Mouse (Mus musculus) frontal cortex, adult (tissue): ENCODE measurements around the gene Arhgap30.

Experiments
- ATAC-seq: cut with Nextera tagmentation; 2 replicates; pipeline ENCODE4 v1.9.2; 2017; ENCODE audit warnings: mild to moderate bottlenecking, moderate library complexity, mixed read lengths; ENCODE audit not compliant: low TSS enrichment

Gene Arhgap30

DNA sequence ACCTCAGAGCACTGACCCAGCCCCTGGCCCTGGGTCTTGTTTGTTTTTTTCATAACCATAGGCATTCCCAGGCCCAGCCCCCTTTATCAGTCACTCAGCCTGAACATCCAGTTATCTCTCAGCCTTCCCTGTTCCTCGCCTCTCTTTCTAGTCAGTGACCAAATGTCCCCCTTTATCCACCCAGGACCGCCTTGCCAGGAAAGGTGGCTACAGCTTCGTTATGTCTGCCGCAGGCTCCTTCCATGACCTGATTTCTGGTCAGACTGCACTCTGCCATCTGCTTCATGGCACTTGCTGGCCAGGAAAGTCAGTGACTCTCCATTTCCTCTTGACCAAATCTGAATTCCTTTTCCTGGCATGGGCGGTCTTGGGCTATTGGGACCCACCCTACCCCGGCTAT lies 10.5 kb upstream of the Arhgap30 start:
- ATAC-seq: no peak

DNA sequence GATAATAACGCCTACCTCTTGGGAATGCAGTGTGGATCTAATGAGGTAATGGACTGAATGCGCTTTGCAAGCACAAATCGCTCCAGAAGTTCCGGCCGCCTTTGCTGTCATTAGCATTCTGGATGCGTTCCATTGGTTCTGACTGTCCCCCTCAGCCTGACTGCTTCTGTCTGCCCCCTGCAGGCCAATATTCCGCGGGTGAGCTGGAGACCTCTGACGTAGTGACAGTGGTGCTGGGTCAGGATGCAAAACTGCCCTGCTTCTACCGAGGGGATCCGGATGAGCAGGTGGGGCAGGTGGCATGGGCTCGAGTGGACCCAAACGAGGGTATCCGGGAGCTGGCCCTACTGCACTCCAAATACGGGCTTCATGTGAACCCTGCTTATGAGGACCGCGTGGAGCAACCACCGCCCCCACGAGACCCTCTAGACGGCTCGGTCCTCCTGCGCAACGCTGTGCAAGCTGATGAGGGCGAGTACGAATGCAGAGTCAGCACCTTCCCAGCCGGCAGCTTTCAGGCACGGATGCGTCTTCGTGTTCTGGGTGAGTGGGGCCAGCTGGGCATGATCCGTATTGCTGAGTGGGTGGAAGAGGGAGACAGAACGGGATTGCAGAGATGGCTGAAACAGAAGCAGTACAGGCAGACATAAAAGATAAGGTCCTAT lies 8.7 kb upstream of the Arhgap30 start:
- ATAC-seq: peak; percentile 76

DNA sequence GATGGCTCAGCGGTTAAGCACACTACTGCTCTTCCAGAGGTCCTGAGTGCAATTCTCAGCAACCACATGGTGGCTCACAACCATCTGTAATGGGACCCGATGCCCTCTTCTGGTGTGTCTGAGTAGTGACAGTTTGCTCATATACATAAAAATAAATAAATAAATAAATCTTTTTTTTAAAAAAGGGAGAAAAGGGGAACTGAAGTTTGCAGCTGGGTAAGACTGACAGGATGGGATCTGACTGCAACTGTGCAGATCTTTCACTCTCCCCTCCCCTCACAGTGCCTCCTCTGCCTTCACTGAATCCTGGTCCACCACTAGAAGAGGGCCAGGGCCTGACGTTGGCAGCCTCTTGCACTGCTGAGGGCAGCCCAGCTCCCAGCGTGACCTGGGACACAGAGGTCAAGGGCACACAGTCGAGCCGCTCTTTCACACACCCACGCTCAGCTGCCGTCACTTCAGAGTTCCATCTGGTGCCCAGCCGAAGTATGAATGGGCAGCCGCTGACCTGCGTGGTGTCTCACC lies 6.6 kb upstream of the Arhgap30 start:
- no peak for ATAC-seq

DNA sequence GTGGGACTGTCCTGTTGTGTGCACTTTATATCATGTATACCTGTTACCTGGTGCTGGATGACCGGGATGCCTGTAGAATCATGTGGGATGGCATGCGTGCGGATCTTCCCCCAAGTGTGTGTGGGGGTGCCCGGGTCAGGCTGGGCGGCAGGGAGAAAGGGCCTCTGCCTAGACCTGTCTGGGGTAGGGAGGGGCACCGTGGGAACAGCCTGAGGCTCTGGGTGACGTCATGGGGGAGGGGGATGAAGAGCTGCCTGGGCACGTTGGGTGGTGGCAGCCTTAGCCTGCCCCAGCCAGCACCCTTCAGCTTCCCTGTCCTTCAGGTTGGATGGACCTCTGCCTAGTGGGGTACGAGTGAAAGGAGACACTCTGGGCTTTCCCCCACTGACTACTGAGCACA lies 4.4 kb upstream of the Arhgap30 start:
- no peak for ATAC-seq

DNA sequence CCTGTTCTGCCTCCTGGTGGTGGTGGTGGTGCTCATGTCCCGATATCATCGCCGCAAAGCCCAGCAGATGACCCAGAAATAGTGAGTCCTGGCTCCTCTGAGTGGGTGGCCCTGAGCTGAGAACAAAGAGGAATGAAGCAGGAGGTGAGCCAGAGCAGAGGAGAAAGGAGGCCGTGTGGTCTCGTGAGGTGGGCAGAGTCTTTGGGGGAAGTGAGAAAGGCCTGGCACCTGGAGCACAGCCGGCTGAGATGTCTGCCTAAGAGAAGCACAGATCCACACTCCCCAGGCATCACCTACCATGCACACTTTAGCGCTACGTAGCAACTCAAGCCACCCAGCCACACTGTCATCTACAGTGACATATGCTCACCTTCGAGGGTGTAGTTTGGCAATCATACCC lies 3.6 kb upstream of the Arhgap30 start:
- no peak for ATAC-seq

DNA sequence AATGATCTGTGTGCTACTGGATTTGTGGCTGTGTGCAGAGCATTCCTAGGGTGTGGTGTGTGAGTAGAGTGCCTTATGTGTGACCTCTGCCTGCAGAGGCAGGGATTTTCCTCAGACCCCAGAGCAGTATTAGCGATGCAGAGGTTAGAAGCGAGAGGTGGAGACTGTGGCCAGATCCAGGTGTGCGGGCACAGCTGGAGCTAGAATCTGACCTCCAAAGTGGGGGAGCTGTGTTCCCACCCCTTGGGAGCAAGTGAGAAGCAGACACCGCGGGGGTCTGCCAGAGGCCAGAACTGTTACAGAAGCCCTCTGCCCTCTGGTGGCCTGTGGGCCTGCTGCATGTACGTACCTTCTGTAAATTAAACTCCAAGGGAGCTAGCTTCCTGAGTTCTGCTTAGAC lies 1.7 kb upstream of the Arhgap30 start:
- no peak for ATAC-seq

DNA sequence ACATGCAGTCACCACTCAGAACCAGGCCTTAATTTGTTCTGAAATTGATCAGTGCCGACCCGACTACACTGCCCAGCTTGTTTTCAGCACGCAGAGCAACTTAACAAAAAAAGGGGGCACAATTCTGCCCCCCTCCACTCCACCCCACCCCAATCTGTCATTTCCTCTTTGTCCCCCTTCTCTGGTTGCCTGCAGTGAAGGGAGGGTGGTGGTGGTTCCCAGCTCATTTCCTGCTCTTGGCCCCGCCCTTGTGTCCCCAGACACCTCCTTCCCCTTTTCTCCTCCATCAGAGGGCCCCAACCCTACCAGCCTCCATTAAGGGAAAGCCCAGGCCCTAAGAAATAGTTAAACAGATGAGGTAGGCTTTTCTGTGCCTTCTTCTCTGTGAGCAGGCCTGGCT lies 1.3 kb downstream of the Arhgap30 start:
- ATAC-seq: no peak; the same call in 1 of the 2 replicates

DNA sequence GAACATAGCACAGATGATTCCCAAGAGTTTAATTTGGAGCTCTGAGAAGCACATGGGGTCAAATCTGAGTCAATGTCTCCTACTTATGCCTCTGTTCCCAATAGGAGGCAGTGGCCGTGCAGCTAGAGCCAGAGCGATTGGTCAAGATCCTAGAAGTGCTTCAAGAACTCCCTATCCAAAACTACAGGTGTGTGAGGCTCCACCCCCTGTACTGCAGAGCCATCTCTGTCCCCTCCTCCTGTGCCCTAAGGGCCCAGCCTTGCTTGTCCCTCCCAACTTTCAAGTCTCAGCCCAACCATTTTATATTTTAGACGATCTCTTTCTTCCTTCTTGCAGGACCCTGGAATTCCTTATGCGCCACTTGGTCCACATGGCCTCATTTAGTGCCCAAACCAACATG lies 13.1 kb downstream of the Arhgap30 start:
- ATAC-seq: no peak

DNA sequence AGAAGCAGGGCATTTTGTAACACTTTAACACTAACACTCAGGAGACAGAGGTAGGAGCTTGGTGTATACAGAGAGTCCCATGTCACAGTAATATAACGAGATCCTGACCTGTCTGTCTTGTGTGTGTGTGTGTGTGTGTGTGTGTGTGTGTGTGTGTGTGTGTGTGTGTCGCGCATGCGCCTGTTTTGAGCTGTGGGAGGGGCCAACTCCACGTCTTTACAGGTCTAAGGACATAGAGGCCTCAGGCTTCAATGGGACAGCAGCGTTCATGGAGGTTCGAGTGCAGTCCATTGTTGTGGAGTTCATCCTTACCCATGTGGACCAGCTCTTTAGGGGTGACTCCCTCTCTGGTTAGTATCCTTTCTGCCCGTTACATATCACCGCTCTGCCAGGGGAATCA lies 14.2 kb downstream of the Arhgap30 start:
- ATAC-seq: no peak

DNA sequence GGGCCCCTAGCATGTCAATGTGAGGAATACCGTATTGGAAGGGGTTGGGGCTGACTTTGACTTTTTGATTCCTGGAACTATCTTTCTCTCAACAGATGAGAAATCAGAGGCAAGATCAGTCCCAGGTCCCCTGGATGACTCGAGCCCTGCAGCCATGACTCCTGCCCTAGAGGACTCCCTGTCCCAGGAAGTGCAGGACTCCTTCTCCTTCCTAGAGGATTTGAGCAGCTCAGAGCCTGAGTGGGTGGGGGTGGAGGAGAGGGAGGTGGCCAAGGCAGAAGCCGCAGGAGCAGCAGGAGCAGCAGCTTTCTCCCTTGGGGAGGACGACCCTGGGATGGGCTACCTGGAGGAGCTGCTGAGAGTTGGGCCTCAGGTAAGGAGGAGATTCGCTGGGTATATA lies 18.5 kb downstream of the Arhgap30 start:
- ATAC-seq: no peak

DNA sequence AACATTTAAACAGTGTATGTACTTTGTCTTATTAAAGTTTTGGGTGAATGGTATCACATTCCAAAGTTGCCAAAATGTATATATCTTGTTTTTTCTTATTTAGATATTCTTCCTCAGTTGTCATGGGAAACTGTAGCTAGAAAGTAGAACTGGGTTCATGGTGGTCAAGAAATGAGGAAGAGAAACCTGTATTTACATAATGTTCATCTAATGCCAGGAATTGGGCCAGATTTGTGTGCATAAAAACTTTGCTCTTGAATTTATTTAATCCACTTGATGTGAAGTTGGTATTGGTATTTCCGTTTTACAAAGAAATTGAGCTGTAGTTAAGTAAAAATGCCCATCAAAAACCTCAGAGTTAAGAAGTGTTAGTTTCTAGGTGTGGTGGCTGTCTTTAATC lies 21.5 kb downstream of the Arhgap30 start:
- no peak for ATAC-seq

DNA sequence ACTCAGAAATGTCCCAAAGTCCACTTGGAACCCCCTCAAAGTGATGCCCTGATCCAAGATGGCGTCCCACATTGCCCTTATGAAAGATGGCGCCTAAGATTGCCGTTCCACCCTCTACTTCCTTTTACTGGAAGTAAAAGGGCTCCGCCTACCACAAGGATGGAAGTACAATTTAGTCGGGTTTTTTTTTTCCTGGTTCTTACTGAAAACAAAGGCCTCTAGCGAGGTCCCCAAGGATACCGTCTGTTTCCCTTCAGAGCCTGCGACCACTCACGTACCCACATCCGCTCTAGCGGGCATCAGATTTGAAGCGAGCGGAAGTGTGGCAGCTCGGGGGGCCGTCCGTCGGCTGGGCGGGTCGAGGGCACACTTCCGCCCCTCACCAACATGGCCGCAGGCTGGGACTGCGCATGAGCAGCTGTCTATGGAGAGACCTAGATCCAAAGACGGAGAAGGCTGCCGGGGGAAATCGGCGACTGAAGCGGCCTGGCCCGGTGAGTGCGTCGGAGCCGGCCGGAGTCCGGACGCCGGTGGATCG lies 22.3 kb downstream of the Arhgap30 start, which contains the start of gene Usf1:
Gene Usf1, plus strand, starts transcription at position 367 of the 538 bp plus-strand sequence.
- peak; percentile 97 for ATAC-seq

DNA sequence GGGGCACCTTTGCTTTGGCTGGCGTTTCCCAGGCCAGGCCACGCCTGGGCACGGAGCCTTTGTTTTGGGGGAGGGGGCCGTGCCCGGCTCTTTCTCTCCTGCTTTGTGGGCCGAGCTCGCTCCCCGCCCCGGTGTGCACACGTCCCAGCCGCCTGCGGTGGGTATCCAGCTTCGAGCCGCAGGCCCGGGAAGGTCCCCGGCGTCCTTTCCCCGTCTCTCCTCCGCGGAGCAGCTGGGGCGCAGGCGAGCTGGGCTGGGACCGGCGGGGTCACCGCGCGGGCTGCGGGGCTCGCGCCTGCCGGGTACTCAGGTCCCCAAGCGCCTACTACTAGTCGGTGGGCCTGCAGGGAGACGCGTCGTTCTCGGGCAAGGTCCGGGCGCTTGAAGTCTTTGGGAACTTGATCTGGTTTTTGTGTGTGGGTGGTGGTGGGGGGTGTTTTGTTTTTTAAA lies 22.8 kb downstream of the Arhgap30 start:
- peak; percentile 64 for ATAC-seq

DNA sequence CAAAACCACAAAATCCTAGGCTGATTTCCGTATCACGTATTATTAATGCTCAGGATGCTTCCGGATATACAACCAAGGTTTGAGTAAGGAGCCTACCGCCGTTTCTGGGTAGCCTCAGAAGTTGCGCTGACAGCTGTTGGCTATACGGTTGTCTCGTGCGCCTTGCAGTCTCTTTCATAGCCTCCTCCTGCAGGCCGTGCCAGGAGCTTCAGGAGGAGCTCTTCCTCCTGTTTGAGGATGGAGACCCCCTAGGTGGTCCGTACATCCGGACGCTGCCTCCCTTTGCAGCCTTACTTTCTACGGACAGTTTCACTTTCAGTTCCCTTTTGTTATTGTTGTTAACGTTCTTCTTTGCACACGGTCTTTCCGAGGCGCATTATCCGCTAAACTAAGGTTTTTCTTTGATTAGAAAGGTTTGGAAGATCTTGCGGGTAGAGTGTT lies 23.3 kb downstream of the Arhgap30 start:
- ATAC-seq: peak; percentile 35

DNA sequence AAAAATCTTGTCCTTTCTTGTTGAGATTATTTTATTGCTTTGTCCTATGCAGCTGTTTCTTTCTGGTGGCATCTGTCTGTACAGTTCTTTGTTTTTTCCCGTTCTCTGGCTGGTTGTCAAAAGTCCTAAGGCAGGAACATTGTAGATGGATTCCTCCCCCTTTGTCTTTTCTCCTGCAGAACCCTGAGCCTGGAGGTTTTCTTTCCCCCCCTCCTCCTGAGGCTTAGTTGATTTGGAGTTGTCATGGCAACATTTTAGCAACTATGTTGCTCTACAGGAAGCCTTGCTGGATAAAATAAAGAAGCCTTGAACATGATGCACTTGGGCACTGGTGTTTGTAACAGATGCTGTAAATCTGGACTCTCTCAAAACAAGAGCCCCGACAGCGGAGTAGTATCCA lies 23.7 kb downstream of the Arhgap30 start:
- peak; percentile 28; the same call in 1 of the 2 replicates for ATAC-seq

DNA sequence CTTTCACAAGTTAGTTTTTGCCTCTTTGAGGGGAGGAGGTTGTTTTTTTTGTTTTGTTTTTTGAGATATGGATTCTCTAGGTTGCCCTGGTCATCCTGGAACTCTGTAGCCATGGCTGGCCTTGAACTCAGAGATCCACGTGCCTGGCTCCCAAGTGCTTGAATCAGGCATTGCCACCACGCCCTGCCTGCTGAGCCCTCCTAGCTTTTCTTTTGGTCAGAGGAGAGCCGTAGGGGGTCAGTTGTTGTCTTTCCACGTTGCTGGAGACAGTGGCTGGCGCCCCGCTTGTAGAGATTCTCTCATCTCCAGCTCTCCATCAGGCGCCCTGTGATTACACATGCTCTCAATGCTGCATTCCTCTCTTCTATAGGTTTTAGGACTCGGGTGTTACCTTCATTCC lies 24.9 kb downstream of the Arhgap30 start:
- ATAC-seq: no peak

DNA sequence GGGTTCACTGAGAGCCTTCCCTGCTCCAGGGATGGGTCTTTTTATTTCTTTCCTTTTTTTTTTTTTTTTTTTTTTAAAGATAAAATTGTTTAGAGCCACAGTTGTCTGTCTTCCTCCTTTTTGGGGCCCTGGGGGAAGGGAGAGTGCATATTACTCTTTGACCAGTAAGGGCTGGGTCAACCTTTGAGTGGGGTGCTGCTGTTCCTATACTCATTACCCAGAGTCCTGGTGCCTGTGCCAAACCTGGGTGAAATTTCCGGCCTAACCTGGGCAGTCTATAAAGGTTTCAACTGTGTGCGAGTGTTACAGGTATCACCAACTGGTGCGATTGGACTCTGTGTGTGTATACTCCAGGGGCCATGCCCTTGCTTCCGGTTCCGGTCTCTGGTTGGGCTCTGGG lies 29.9 kb downstream of the Arhgap30 start, which contains the start of gene Tstd1:
Gene Tstd1, plus strand, starts transcription at position 213 of the 400 bp plus-strand sequence.
- ATAC-seq: no peak

DNA sequence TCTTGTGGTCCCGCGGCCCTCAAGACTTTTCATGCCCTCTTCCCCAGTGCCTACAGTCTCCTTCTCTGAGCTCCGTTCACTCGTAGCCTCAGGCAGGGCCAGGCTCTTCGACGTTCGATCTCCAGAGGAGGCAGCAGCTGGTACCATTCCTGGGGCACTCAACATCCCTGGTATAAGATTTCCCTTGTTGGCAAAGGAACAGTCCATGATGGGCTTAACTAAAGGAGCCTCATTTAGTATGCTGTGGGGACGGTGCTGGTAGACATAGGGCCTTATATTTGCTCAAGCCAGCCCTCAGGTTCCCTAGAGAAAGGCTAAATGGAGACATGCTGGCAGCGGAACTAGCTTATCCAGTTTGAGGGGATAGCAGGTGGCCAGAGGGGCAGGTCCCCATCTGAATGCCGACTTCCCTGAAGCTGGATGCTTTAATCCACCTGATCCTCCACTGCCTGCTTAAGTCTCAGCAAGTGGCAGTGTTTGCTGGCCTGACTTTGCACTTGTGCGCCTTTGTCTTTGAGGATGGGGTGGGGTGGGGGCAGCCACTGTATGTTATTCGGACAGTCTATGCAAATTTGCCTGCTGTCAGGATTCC lies 30.6 kb downstream of the Arhgap30 start:
- no peak for ATAC-seq

DNA sequence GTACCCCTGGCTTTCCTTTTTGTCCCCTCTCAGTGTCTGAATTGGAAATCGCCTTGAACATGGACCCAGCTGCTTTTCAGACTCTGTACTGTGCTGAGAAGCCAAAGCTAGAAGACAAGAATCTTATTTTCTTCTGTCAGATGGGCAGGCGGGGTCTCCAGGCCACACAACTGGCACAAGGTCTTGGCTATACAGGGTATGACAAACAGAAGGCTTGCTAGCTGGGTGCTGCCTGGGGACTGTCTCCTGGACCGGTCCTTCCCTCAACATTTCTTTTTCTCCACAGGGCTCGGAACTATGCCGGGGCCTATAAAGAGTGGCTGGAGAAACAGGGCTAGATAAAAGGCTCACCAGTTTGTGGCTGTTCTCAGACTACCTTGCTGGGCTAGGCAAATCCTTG lies 31.2 kb downstream of the Arhgap30 start:
- ATAC-seq: no peak

DNA sequence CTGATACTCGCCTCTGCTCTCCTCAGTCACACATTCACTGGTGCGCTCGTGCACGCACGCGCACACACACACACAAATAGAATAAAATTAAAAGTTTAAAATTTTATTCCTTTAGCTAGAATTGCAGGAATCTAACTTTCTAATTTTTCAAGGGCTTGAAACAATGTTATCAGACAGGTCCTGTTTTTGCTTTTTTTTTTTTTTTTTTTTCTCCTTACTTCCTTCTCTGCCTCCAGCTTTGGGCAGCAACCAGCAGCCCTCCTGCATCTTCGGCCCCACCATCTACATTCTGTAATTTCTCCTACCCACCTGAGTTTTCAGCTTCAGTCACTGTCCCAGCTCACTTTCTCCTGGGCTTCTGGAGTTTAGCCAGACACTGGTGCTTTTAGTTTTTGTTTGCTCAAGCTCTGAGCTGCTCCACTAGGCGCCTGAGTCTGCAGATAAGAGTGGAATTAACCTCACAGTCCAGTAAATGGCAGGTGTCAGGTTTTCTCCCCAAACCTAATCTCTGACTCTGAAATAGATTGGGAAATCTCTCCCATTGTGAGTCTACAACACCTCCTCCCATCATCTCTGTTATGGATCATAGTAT lies 33.8 kb downstream of the Arhgap30 start:
- ATAC-seq: no peak

DNA sequence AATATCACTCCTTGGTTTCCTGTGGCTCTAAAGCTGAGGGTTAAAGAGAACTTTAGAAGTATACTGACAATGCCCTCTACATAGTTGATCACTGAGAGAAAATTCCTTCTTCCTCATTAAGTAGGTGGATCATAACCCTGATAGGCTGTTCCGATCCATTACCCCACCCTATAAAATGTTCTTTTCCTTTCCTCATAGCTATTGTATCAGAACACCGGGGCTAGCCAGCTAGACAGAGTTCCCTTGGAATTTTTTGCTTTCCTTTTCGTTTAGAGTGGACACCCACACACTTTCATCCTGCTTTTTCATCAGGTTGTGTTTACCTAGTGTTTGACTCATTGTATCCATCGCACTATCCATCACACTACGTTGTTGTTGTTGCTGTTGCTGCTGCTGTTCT lies 35.9 kb downstream of the Arhgap30 start:
- ATAC-seq: no peak

DNA sequence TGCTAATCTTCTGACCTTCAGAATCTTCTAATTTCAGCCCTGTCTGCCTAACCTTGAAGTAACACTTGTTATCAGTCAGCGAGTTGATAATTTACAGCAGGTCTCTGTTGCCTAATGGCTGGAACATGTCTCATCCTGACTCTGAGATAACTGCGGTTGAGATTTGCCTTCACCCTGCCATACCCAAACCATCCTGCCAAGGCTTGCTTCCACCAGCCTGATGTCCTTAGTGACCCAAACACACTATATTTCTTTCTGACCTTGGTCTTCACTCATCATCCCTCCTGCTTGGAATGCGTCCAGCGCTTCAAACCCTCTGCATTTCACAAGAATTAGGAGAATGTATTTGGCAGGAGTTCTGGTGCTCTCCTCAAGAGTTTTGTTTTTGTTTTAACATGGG lies 36.4 kb downstream of the Arhgap30 start:
- no peak for ATAC-seq

DNA sequence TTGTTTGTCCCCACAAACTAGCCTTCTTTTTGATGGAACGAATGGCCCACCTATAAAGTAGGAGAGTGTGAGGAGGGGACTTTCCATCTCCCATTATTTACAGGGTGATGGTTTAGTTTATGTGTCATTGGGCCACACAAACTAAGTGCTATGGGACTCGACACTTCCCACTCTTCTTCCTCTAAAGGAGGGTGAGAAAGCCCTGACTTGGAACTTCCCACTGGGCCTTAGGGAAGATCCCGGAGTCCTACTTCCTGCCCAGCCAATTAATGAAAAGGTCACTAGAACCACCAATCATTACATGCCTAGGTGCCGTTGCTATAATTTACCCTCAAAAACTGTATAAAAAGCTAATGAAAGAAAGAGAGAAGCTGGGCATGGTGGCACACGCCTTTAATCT lies 43.4 kb downstream of the Arhgap30 start:
- no peak for ATAC-seq
